Mouse (Mus musculus) midbrain, embryonic 14.5 days (tissue): ENCODE measurements around the gene Slc1a1. TPM values are rescaled to one million over a fixed set of nuclear protein-coding genes. Genes with fewer than 3 reads are reported as not detected.

ENCODE experiments used
- ATAC-seq: fragments of 200-750 bp; cut with Nextera tagmentation; 2 replicates; pipeline ENCODE4 v1.8.0; 2017; ENCODE audit warnings: moderate number of reproducible peaks, moderate library complexity; ENCODE audit not compliant: low FRiP score, low TSS enrichment
- DNase-seq: peaks from one replicate; pipeline ENCODE4 v3.0.0-alpha.2; 2015
- H3K27ac ChIP-seq: fragments of 300-500 bp; sonication (generic); replicated peaks from 2 replicates; pipeline ENCODE4 v1.5.1; 2014; ENCODE audit warnings: mild to moderate bottlenecking, low read depth, low read length, moderate library complexity
- H3K27me3 ChIP-seq: fragments of 300-500 bp; sonication (generic); 2 replicates; pipeline ENCODE4 v1.6.1; 2014; ENCODE audit warnings: low read length, control low read depth, mixed read lengths; ENCODE audit not compliant: control insufficient read depth, insufficient read depth
- H3K36me3 ChIP-seq: fragments of 300-500 bp; sonication (generic); 2 replicates; pipeline ENCODE4 v1.6.1; 2014; ENCODE audit warnings: low read length, control low read depth; ENCODE audit not compliant: control insufficient read depth, insufficient read depth
- H3K4me1 ChIP-seq: fragments of 300-500 bp; sonication (generic); 2 replicates; pipeline ENCODE4 v1.6.1; 2014; ENCODE audit warnings: mild to moderate bottlenecking, antibody characterized with exemption, low read length, control low read depth; ENCODE audit not compliant: control insufficient read depth, insufficient read depth
- H3K4me2 ChIP-seq: fragments of 300-500 bp; sonication (generic); 2 replicates; pipeline ENCODE4 v1.6.1; 2014; ENCODE audit warnings: mild to moderate bottlenecking, low read length, moderate library complexity
- H3K4me3 ChIP-seq: fragments of 300-500 bp; sonication (generic); replicated peaks from 2 replicates; pipeline ENCODE4 v1.5.1; 2014; ENCODE audit warnings: low read depth, low read length
- H3K9ac ChIP-seq: fragments of 300-500 bp; sonication (generic); replicated peaks from 2 replicates; pipeline ENCODE4 v1.6.1; 2014; ENCODE audit warnings: mild to moderate bottlenecking, low read length, moderate library complexity
- H3K9me3 ChIP-seq: fragments of 300-500 bp; sonication (generic); 2 replicates; pipeline ENCODE4 v1.6.1; 2016; ENCODE audit warnings: low read length, control low read depth, mixed read lengths; ENCODE audit not compliant: control insufficient read depth
- WGBS: fragments of 180-500 bp; shearing (Covaris S2); extraction: QIAGEN DNeasy Blood & Tissue Kit; methylation state at CpG from one replicate; pipeline ENCODE4 v1.1.7; 2014; 5-methylcytosine and 5-hydroxymethylcytosine counted together
- polyA plus RNA-seq: library from polyadenylated mRNA; unstranded; fragments of >200 nt; fragmentation: Nextera tagmentation; extraction: Ambion mirVana; gene quantifications from 2 replicates; pipeline ENCODE4 v1.2.1, GENCODE M21; 2014

Gene Slc1a1
- polyA plus RNA-seq, 1 experiment from 2014 or later = 19.8 TPM

DNA sequence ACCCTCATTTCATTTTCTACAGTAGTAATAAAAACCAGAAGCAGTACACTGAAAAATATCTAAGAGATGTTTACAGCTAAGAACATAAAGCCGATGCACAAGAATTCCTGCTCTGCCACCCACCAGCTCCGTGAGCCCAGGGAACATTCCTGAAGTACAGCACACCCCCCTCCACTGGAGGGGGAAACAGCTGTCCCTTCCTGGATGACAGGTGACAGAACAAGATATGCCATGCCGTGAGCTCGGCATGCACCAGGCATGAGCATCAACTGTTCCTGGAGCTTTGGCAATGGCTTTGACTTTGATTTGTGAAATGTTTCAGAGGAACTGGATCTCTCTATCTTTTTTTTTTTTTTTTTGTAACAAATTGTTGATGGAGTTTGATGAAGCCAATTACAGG is 111.9 kb downstream of the Slc1a1 start:
- no peak overlapping the region for H3K9ac ChIP-seq
- no peak overlapping the region for H3K4me2 ChIP-seq
- no peak overlapping the region for H3K27ac ChIP-seq
- DNase-seq (no peak), ATAC-seq (no peak)
- no peak overlapping the region for H3K4me3 ChIP-seq
- H3K9me3 ChIP-seq = no peaks in the 10 kb centered on the region
- 69% methylated on average over 4 of the region's 4 CpGs for WGBS
- no peaks in the 10 kb centered on the region for H3K27me3 ChIP-seq
- H3K36me3 ChIP-seq = no peaks in the 10 kb centered on the region
- no peaks in the 10 kb centered on the region for H3K4me1 ChIP-seq

DNA sequence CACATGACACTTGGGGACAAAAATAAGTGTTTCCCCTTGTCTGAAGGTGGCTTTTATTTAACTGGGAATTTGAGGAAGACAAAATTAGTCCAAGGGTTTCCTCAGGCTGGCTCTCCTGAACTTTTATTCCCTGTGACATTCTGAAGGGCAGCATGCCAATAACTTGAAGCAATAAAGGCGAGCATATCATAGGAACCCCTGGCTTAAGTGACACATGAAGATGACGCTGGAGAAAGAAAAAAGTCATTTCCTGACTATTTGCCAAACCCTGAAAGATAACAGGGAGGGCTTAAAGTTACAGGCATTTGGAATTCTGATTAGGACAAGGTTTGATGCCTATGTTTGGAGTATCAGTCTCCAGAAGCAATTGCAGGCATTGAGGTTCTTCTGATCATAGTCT is 112.5 kb downstream of the Slc1a1 start:
- WGBS = 80% methylated on average over 2 of the region's 2 CpGs
- H3K36me3 ChIP-seq = no peaks in the 10 kb centered on the region
- H3K4me2 ChIP-seq = no peak overlapping the region
- H3K9me3 ChIP-seq = no peaks in the 10 kb centered on the region
- ATAC-seq (no peak), DNase-seq (no peak)
- no peaks in the 10 kb centered on the region for H3K4me1 ChIP-seq
- H3K4me3 ChIP-seq = no peak overlapping the region
- no peak overlapping the region for H3K9ac ChIP-seq
- no peak overlapping the region for H3K27ac ChIP-seq
- no peaks in the 10 kb centered on the region for H3K27me3 ChIP-seq

DNA sequence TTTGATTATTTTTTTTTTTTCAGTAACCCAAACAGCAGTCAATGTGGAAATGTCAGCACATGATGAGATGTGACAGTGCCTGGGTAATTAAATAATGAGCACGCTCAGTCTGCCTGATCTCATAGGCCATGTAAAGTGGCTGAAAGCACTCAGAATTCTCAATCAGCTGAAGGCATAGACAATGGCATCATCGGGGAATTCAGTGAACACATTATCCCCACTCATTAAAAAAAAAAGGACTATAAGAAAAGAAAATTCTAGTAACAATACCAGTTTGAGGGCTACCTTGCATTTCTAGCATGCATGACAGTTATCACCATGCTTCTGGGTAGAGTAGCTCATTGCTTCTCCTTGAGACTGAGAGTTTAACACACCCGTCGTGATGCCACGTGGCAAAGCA is 116.4 kb downstream of the Slc1a1 start:
- DNase-seq (peak; percentile 13), ATAC-seq (no peak)
- Histone ChIP-seq H3K4me3 (no peak overlapping the region), H3K4me2 (no peak overlapping the region), H3K4me1 (no peaks in the 10 kb centered on the region), H3K9ac (no peak overlapping the region), H3K36me3 (no peaks in the 10 kb centered on the region), H3K27me3 (no peaks in the 10 kb centered on the region), H3K27ac (no peak overlapping the region), H3K9me3 (no peaks in the 10 kb centered on the region)
- WGBS = 73% methylated on average over 5 of the region's 5 CpGs

DNA sequence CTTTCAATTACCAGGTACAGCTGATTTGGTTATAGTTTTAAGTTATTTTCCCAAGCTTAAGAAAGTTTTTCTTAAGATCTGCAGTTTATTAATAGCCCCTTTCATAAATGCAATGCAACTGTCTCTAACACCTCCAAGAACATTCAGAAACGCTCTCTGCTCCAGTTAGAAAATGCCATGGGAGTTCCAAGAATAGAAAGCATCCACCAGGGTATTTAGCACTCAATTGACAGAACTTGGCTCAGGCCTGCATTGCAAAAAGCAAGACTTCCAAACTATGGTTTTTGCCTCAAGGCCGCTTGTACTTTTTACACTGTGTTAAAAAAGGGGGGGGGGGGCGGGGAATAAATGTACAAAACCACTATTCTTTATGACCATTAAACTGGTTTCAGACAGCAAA is 128.3 kb downstream of the Slc1a1 start:
- Histone ChIP-seq H3K36me3 (no peaks in the 10 kb centered on the region), H3K4me1 (peaks cover 16% of the 10 kb centered on the region), H3K27ac (no peak overlapping the region), H3K9ac (no peak overlapping the region), H3K4me3 (peak overlapping the region; percentile 80), H3K4me2 (peak overlapping the region; percentile 89), H3K9me3 (no peaks in the 10 kb centered on the region), H3K27me3 (no peaks in the 10 kb centered on the region)
- WGBS = 36% methylated on average over 3 of the region's 3 CpGs
- ATAC-seq = no peak
- DNase-seq = peak; percentile 22

DNA sequence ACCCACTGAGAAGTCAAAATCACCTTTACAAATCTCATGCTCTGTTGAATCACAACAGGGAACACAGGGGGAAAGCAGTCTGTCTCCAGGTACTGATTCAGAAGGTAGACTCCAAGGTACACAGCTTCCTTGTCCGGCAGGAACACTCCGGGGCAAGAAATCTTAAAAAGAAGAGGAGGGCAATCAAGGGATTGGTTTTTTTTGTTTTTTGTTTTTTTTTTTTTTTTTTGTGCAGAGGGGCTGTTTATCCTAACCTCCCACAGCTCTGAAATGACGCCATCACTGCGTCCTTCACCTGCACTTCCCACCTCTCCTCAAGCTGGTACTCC is 128.6 kb downstream of the Slc1a1 start:
- Histone ChIP-seq H3K4me3 (peak overlapping the region; percentile 80), H3K9me3 (no peaks in the 10 kb centered on the region), H3K27ac (peak overlapping the region; percentile 82), H3K4me1 (peaks cover 16% of the 10 kb centered on the region), H3K36me3 (no peaks in the 10 kb centered on the region), H3K4me2 (peak overlapping the region; percentile 89), H3K9ac (peak overlapping the region; percentile 91), H3K27me3 (no peaks in the 10 kb centered on the region)
- 3% methylated on average over 4 of the region's 4 CpGs for WGBS
- ATAC-seq (no peak), DNase-seq (no peak)

Other genes with a start within 250 kb of the Slc1a1 start
- gene Glis3, start 155.0 kb upstream of the Slc1a1 start, polyA plus RNA-seq = 4.1 and 4.4 TPM in 2 replicates
- 14.7 and 17.0 TPM in 2 replicates for gene Plpp6, start 128.9 kb downstream of the Slc1a1 start, polyA plus RNA-seq
- 0.85 and 0.96 TPM in 2 replicates for gene 4430402I18Rik, start 132.8 kb downstream of the Slc1a1 start, polyA plus RNA-seq
- gene Cdc37l1, start 155.3 kb downstream of the Slc1a1 start, polyA plus RNA-seq = 54.8 and 62.3 TPM in 2 replicates
- gene Ak3, start 212.9 kb downstream of the Slc1a1 start, polyA plus RNA-seq = 55.1 and 79.5 TPM in 2 replicates